Mouse (Mus musculus) cortical plate, adult 2 months (tissue): ENCODE measurements around the gene Rab43.

Experiments
- CTCF ChIP-seq: fragments of 200-500 bp; IDR thresholded peaks from 2 replicates; pipeline ENCODE4 v1.5.1; 2011; ENCODE audit warnings: mild to moderate bottlenecking, control low read depth, low read length; ENCODE audit not compliant: insufficient read depth; ENCODE audit errors: extremely low read depth
- POLR2A ChIP-seq: fragments of 200-500 bp; IDR thresholded peaks from 2 replicates; pipeline ENCODE4 v1.6.1; 2011; ENCODE audit warnings: mild to moderate bottlenecking, low read length, control low read depth; ENCODE audit not compliant: insufficient read depth; ENCODE audit errors: extremely low read depth

DNA sequence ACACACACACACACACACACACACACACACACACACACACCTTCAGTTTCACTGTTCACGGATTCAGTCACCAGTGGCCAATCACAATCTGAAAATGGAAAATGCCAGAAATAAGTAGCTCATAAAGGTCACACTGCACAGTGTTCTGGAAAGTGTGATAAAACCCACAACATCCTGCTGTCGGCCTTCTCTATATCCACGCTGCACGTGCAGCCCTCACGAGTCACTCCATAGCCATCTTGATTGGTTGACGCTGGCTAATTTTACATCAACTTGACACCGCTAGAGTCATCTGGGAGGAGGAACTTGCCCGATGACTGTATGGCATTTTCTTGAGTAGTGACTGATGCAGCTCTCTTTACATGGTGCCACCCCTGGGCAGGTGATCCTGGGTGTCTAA lies 70.0 kb downstream of the Rab43 start:
- TF ChIP-seq CTCF: no peak
- TF ChIP-seq POLR2A: no peak
